Mouse (Mus musculus) telencephalon, adult 2 months (tissue): ENCODE results near the gene Hoxa10.

Experiments used
- DNase-seq: peaks from one replicate; pipeline ENCODE4 v3.0.0-alpha.2; 2011; ENCODE audit warnings: low read depth, low spot score

Gene Hoxa10

GRCm38 (mm10) chr6:52245757-52246142 is 5.1 kb upstream of the Hoxa10 start, which contains the start of gene Hoxa11:
Gene Hoxa11, minus strand, starts transcription at chr6:52245810.
- no peak for DNase-seq

GRCm38 (mm10) chr6:52245040-52245756 is 4.5 kb upstream of the Hoxa10 start:
- DNase-seq, result no peak

GRCm38 (mm10) chr6:52244471-52245039 is 3.9 kb upstream of the Hoxa10 start:
- DNase-seq, result no peak

- no peak for DNase-seq
These were observed 3.0 kb upstream of the Hoxa10 start for GRCm38 (mm10) chr6:52243681-52244121.

- no peak for DNase-seq
These were observed 2.2 kb upstream of the Hoxa10 start for GRCm38 (mm10) chr6:52242801-52243332.

- DNase-seq, result no peak
These were observed 457 bp upstream of the Hoxa10 start for GRCm38 (mm10) chr6:52241001-52241621.

- DNase-seq, result no peak
These were observed 847 bp downstream of the Hoxa10 start for GRCm38 (mm10) chr6:52239625-52240388.

GRCm38 (mm10) chr6:52238976-52239375 is 1.7 kb downstream of the Hoxa10 start:
- no peak for DNase-seq

GRCm38 (mm10) chr6:52238155-52238545 is 2.5 kb downstream of the Hoxa10 start:
- no peak for DNase-seq

- DNase-seq, result no peak
These were observed 3.1 kb downstream of the Hoxa10 start for GRCm38 (mm10) chr6:52237346-52238154.

GRCm38 (mm10) chr6:52236806-52237205 is 3.8 kb downstream of the Hoxa10 start:
- DNase-seq, result no peak

GRCm38 (mm10) chr6:52235866-52236265 is 4.8 kb downstream of the Hoxa10 start:
- no peak for DNase-seq

GRCm38 (mm10) chr6:52235267-52235666 is 5.4 kb downstream of the Hoxa10 start:
- no peak for DNase-seq

GRCm38 (mm10) chr6:52234428-52235140 is 6.1 kb downstream of the Hoxa10 start:
- DNase-seq, result no peak

GRCm38 (mm10) chr6:52233546-52234427 is 6.9 kb downstream of the Hoxa10 start:
- DNase-seq, result no peak

- DNase-seq, result no peak
These were observed 7.6 kb downstream of the Hoxa10 start for GRCm38 (mm10) chr6:52232984-52233545.

- DNase-seq, result no peak
These were observed 8.1 kb downstream of the Hoxa10 start for GRCm38 (mm10) chr6:52232568-52232965.

- no peak for DNase-seq
These were observed 8.6 kb downstream of the Hoxa10 start for GRCm38 (mm10) chr6:52231885-52232567.
